Mouse (Mus musculus) heart, embryonic 15.5 days (tissue): ENCODE data around the gene Tmem178b. TPM values are rescaled to one million over a fixed set of nuclear protein-coding genes. Genes with fewer than 3 reads are reported as not detected.

Source experiments
- ATAC-seq: fragments of 200-750 bp; cut with Nextera tagmentation; replicated peaks from 2 replicates; pipeline ENCODE4 v1.8.0; 2017; ENCODE audit warnings: low read depth, moderate TSS enrichment; ENCODE audit not compliant: insufficient number of reproducible peaks, insufficient read depth, low FRiP score
- H3K27ac ChIP-seq: fragments of 300-500 bp; sonication (generic); 2 replicates; pipeline ENCODE4 v1.5.1; 2015; ENCODE audit warnings: mild to moderate bottlenecking, inconsistent platforms
- H3K27me3 ChIP-seq: fragments of 300-500 bp; sonication (generic); 2 replicates; pipeline ENCODE4 v1.6.1; 2015; ENCODE audit warnings: inconsistent platforms
- H3K36me3 ChIP-seq: fragments of 300-500 bp; sonication (generic); 2 replicates; pipeline ENCODE4 v1.6.1; 2015; ENCODE audit warnings: mild to moderate bottlenecking, inconsistent platforms
- H3K4me1 ChIP-seq: fragments of 300-500 bp; sonication (generic); replicated peaks from 2 replicates; pipeline ENCODE4 v1.6.1; 2015; ENCODE audit warnings: inconsistent platforms
- H3K4me2 ChIP-seq: fragments of 300-500 bp; sonication (generic); 2 replicates; pipeline ENCODE4 v1.6.1; 2015; ENCODE audit warnings: inconsistent platforms, mild to moderate bottlenecking, moderate library complexity
- H3K4me3 ChIP-seq: fragments of 300-500 bp; sonication (generic); 2 replicates; pipeline ENCODE4 v1.5.1; 2015; ENCODE audit warnings: mild to moderate bottlenecking, inconsistent platforms
- H3K9ac ChIP-seq: fragments of 300-500 bp; sonication (generic); 2 replicates; pipeline ENCODE4 v1.6.1; 2015; ENCODE audit warnings: mild to moderate bottlenecking, inconsistent platforms
- H3K9me3 ChIP-seq: fragments of 300-500 bp; sonication (generic); replicated peaks from 2 replicates; pipeline ENCODE4 v1.6.1; 2016; ENCODE audit warnings: inconsistent platforms
- WGBS: fragments of 180-500 bp; shearing (Covaris S2); methylation state at CpG from one replicate; pipeline ENCODE4 v1.1.7; 2015; ENCODE audit warnings: mixed read lengths; 5-methylcytosine and 5-hydroxymethylcytosine counted together
- polyA plus RNA-seq: library from polyadenylated mRNA; unstranded; fragments of >200 nt; fragmentation: Nextera tagmentation; extraction: Ambion mirVana; gene quantifications from 2 replicates; pipeline ENCODE4 v1.2.1, GENCODE M21; 2015

The Tmem178b gene
- polyA plus RNA-seq, 1 experiment from 2014 or later = 0.01 TPM

DNA sequence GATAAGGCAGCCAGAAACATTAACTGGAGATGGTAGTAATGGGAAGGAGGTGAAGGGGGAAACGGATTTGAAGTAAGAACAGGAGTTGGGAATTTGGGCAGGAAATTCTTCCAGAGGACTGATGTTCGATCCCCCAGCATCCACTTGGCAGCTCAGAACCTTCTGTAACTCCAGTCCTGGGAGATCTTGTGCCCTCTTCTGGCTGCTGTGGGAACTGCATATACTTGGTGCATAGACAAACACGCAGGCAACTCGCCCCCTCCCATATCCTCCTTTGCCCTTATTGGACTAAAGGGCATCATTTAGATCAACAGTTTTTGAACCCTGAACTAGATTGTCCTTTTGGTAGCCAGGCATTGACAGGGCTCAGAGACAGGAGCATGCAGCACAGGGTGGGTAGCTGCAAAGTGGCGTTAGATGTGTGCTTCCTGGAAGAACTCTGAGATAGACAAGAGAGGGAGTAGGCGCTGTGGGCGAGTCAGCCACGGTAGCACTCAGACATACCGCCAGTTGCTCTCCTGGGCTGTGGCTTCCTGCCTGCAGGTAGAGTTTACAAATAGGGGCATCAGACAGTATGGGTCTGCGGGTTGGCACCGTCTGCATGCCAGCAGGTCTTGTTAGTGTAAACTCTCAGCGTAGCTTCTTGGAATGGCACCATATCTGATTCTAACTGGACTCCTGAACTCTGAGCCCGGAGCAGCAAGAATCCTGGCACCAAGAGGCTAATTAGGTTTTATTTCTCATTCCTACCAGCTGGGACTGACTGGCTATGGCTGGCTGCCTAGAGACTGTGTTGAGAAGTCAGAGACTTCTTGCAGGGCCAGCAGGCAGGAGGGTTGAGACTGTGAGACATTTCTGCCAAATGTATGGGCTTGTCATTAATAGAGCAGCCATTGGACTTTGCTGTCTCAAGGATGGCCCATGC lies 364.0 kb downstream of the Tmem178b start:
- 56% methylated on average over 13 of the region's 13 CpGs for WGBS
- Histone ChIP-seq H3K36me3 (no peaks in the 10 kb centered on the region), H3K4me3 (no peak overlapping the region), H3K4me2 (no peak overlapping the region), H3K27me3 (no peaks in the 10 kb centered on the region), H3K4me1 (no peaks in the 10 kb centered on the region), H3K27ac (no peak overlapping the region), H3K9ac (no peak overlapping the region), H3K9me3 (no peaks in the 10 kb centered on the region)
- ATAC-seq = no peak

DNA sequence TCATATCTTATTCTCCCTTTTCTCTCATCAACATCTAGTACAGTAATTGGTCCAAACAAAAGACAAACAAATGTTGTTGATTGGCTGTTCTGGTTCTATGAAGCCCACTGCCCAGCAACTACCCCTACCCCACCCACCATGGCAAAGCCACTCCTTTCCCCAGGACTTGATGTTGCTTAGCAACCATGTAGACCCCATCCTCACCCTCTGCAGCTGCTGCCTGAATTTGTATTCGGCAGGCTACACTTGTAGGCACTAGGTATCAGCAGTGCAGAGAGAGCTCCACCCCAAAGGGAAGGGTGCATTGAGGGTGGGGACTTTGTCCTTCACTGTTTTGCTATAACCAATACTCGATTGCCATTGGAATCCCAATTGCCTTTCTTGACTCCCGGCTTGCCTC lies 365.8 kb downstream of the Tmem178b start:
- Histone ChIP-seq H3K27me3 (no peaks in the 10 kb centered on the region), H3K4me1 (no peaks in the 10 kb centered on the region), H3K9me3 (no peaks in the 10 kb centered on the region), H3K9ac (no peak overlapping the region), H3K27ac (no peak overlapping the region), H3K4me2 (no peak overlapping the region), H3K4me3 (no peak overlapping the region), H3K36me3 (no peaks in the 10 kb centered on the region)
- ATAC-seq = no peak
- WGBS = 65% methylated on average over 3 of the region's 3 CpGs

DNA sequence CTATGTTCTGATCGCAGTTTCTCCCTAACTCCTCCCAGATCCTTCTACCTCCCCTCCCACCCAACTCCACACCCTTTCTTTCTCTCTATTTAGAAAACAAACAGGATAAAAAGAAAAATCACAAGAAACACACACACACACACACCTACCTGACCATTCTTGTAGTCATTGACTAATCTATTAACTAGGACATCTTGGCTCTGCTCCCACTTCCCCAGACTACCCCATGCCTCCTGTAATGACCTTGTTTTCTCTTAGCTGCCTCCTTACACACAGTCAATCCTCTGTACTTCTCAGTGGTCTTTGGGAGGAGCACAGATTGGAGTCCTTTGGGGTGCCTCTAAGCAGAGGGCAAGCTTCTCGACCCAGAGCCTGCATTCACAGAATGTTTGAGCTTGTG lies 367.6 kb downstream of the Tmem178b start:
- ATAC-seq = no peak
- H3K4me3 ChIP-seq = no peak overlapping the region

DNA sequence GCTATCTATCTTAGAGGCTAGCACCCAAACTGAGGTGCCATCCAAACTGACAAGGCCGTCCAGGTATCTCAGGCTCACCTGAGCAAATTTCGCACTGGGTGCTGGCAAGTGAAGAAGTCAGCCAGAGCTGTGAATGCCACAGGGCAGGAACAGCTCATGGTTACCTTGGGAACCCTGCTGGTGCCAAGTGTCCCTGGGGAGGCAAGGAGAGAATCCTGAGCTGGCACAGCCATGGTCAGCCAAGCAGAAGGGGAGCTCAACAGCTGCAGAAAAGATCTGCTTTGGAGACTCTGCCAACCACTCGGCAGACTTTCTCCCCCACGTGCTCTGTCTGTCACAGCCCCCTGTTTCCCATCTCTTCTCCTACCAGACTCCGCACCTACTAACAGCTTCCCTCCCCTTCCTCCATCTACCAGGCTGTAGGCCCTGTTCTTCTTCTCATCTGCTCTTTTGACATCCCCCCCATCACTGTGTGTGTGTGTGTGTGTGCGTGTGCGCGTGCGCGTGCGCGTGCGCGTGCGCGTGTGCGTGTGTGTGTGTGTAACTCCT lies 374.4 kb downstream of the Tmem178b start:
- no peak overlapping the region for H3K27ac ChIP-seq
- no peaks in the 10 kb centered on the region for H3K4me1 ChIP-seq
- no peak overlapping the region for H3K4me2 ChIP-seq
- H3K27me3 ChIP-seq = no peaks in the 10 kb centered on the region
- 93% methylated on average over 17 of the region's 17 CpGs for WGBS
- no peak overlapping the region for H3K4me3 ChIP-seq
- ATAC-seq = no peak
- no peaks in the 10 kb centered on the region for H3K9me3 ChIP-seq
- no peak overlapping the region for H3K9ac ChIP-seq
- H3K36me3 ChIP-seq = no peaks in the 10 kb centered on the region

More for the DNA sequence above, 367.6 kb downstream of the Tmem178b start:
- Histone ChIP-seq H3K27ac (no peak overlapping the region), H3K4me2 (no peak overlapping the region), H3K9ac (no peak overlapping the region), H3K9me3 (no peaks in the 10 kb centered on the region), H3K27me3 (no peaks in the 10 kb centered on the region), H3K36me3 (no peaks in the 10 kb centered on the region), H3K4me1 (no peaks in the 10 kb centered on the region)
- WGBS = 61% methylated on average over 2 of the region's 2 CpGs

DNA sequence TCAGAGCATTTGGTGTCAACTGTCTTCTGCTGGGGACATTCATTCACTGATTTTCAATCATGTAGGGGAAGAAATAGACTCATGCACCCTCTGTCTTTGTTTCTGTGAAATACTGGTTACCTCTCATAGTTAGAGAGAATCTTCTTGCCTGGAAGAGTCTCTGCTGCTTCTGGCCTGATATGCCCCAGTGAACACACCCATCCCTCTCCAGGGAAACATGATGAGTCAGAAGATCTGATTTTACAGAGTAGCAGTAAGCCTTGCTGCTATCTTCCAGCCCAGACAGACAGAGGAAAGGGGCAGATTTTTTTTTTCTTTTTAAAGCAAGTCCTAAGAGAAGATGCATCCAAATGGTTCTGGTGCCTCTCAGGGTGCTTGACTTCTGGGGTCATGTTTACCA lies 376.9 kb downstream of the Tmem178b start:
- ATAC-seq = no peak
- no peak overlapping the region for H3K27ac ChIP-seq
- H3K9ac ChIP-seq = no peak overlapping the region
- 0 out of 2 replicates have a peak, but pooled peaks cover 3% of the 10 kb centered on the region for H3K4me1 ChIP-seq
- H3K4me2 ChIP-seq = no peak overlapping the region
- H3K4me3 ChIP-seq = no peak overlapping the region
- no peaks in the 10 kb centered on the region for H3K36me3 ChIP-seq
- H3K27me3 ChIP-seq = no peaks in the 10 kb centered on the region
- H3K9me3 ChIP-seq = no peaks in the 10 kb centered on the region

DNA sequence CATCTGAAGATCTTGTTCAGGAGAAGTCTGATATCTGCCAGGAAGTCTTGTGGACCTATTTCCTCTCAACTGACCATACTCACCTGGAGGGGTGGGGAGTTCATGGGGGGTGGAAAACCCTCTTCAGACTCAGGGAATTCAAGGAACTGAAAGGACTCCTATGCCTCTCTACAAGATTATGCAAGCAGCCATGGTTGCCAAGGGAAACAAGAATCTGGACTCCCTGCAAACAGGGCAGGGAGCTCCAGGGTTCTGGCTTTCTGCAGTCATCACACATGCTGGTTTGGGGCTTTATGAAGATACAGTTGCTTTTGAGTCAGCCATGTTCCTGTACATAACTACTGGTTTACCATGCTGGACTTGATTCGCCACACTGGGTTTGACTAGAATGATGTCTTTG lies 390.6 kb downstream of the Tmem178b start:
- H3K4me3 ChIP-seq = no peak overlapping the region
- no peaks in the 10 kb centered on the region for H3K27me3 ChIP-seq
- no peak overlapping the region for H3K27ac ChIP-seq
- H3K4me1 ChIP-seq = no peaks in the 10 kb centered on the region
- ATAC-seq = no peak
- WGBS = 85% methylated on average over 1 of the region's 1 CpGs
- H3K36me3 ChIP-seq = no peaks in the 10 kb centered on the region
- no peak overlapping the region for H3K4me2 ChIP-seq
- no peaks in the 10 kb centered on the region for H3K9me3 ChIP-seq
- H3K9ac ChIP-seq = no peak overlapping the region

DNA sequence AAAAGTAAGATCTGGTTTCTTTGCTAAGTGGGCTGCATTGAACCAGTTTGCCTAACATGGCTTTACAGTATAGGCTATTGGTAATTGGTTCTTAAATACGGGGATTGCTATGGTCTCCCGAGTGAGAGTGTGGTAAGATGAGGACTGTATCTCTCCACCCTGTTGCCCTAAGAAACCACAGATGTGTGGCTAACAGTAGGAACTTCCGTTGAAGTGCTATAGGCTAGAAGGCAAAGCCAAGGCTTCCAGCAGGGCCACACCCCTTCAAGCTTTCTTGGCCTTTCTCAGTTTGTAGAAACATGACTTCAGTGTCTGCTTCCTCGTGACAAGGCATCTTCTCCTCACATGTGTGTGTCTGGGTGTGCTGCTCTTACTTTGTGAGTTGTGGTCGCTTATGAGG lies 427.6 kb downstream of the Tmem178b start:
- H3K4me1 ChIP-seq = no peaks in the 10 kb centered on the region
- no peak overlapping the region for H3K4me3 ChIP-seq
- no peaks in the 10 kb centered on the region for H3K27me3 ChIP-seq
- no peak for ATAC-seq
- H3K9me3 ChIP-seq = no peaks in the 10 kb centered on the region
- H3K9ac ChIP-seq = no peak overlapping the region
- H3K36me3 ChIP-seq = no peaks in the 10 kb centered on the region
- H3K4me2 ChIP-seq = no peak overlapping the region
- WGBS = 69% methylated on average over 5 of the region's 5 CpGs
- H3K27ac ChIP-seq = no peak overlapping the region

DNA sequence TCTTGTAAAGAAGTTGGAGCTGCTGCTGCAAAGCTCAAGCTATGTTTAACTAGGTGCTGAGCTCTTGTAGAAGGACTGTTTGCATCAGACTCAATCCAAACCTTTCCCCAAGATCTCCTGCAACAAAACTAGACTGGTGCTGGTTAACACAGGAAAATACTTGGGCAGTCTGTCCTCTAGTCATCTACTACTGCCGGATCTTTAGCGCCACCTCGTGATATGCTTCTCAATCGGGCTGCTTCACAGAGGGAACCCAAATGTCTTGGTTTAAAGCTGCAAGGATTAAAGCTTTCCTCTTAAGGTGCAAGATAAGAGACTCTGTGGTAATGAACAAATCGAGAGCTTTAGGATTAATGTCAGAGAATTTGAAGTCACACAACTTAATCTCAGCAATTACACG lies 430.3 kb downstream of the Tmem178b start:
- ATAC-seq = no peak
- H3K4me3 ChIP-seq = no peak overlapping the region
- H3K27me3 ChIP-seq = no peaks in the 10 kb centered on the region
- H3K27ac ChIP-seq = no peak overlapping the region
- 8% methylated on average over 6 of the region's 6 CpGs for WGBS
- no peak overlapping the region for H3K9ac ChIP-seq
- no peaks in the 10 kb centered on the region for H3K36me3 ChIP-seq
- no peaks in the 10 kb centered on the region for H3K9me3 ChIP-seq
- no peak overlapping the region for H3K4me2 ChIP-seq
- H3K4me1 ChIP-seq = no peaks in the 10 kb centered on the region

Other genes starting within 250 kb of the Tmem178b start
- 8.7 and 11.0 TPM in 2 replicates for gene Braf, start 147.8 kb upstream of the Tmem178b start, polyA plus RNA-seq
- 148 and 187 TPM in 2 replicates for gene Mrps33, start 62.3 kb upstream of the Tmem178b start, polyA plus RNA-seq